Mouse (Mus musculus): ENCODE data around the gene Adat2. TPM values are rescaled to one million over a fixed set of nuclear protein-coding genes. Genes with fewer than 3 reads are reported as not detected.

Gene Adat2
- total RNA-seq, 4 experiments from 2014 or later, result 2.4 to 3.5 (median 2.9) TPM

GRCm38 (mm10) chr10:13596073-13596472 lies 43.4 kb downstream of the Adat2 start:
- peak; percentile 6 for DNase-seq (ENCODE audit: low spot score)

DNA sequence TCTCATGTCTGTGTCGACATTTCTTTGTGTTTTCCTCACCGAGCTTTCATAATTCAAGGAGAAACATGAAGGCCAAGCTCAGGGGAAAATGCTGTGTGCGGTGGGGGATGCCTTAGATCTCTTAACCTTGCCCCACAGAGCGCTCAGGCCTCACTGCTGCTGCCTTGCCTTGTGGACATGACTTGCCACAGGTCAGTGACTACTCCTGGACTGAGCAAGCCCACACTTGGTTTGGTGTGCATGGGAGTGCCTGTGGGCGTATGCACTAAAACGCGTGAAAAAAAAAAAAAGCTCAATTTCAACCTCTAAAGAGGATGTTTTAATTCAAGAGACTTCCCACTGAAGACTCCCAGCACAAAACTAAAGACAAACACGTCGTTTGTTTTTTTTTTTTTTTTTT lies 44.2 kb downstream of the Adat2 start:
- no peak for DNase-seq (ENCODE audit: low spot score)

GRCm38 (mm10) chr10:13597491-13597890 lies 44.8 kb downstream of the Adat2 start:
- DNase-seq (ENCODE audit: low spot score), result no peak

DNA sequence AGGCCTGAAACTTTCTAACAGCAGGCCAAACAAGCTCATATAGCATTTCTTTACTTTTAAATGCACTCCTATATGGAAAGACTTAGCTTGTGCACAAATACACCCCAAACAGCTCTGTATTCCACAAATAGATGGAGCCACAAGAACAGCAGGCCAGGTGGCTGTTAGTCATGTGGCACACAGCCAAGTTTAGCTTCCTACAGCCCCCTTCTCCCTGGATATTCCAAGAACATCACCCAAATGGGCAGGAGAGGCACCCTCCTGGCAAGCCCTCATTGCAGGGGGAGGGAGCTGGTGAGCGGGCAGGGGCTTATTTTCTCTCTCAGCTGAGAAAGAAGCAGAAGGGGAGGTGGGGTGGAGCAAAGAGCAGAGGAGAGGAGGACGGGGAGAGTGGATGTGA lies 48.2 kb downstream of the Adat2 start:
- no peak for DNase-seq (ENCODE audit: low spot score)

Other genes with a start within 250 kb of the Adat2 start
- gene Phactr2, start 78.5 kb upstream of the Adat2 start, total RNA-seq (2022), result 10 to 100 TPM; 45.2 to 50.3 (median 48.6) TPM
- gene Fuca2, start 53.4 kb upstream of the Adat2 start, total RNA-seq (2022), result 100 to 1,000 TPM; 164 to 196 (median 181) TPM
- gene Pex3, start 248 bp downstream of the Adat2 start, total RNA-seq (2022), result 10 to 100 TPM; 17.3 to 24.1 (median 22.1) TPM

Data from heart, adult 8-10 months (tissue).